In the genomic region with DNA sequence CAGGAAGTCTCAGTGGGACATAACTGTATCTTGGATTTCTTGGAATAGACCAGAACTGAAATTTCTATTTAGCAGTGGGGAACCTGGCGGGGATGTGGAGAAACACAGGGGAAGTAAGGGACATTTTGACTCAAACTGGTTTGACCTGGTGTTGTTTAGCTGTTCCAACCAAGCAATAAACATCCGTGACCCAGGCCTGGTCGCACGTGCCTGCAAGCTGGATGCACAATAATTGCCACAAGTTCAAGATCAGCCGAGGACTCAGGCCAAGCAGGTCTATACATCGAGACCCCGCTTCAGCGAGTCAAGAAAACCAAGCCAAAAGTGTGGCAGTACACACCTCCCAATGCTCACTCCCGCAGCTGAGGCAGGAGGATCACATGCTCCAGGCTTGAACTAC, we compare ENCODE assay signal across 11 mouse cellular contexts. TPM values are rescaled to one million over a fixed set of nuclear protein-coding genes. Genes with fewer than 3 reads are reported as not detected.
A peak's percentile ranks its signal among the peaks of the same experiment; 100 is the strongest.
DNase-seq lines count a peak whose midpoint lies in the region; ATAC-seq and TF ChIP-seq lines count a peak whose summit lies in the region.
"Had no signal": no experiment of that assay in that cellular context is flagged by ENCODE, and none has a peak within 500 bp of the region (broad histone marks: within the 10 kb centered on the region; RNA-seq: fewer than 3 reads in every experiment).

No protein-coding gene starts in this region.

- ATAC-seq in intestine, embryonic 14.5 days (replicated peaks; ENCODE audit: low FRiP score, low TSS enrichment, low read depth) = no peak
- no peak for ATAC-seq in intestine, postnatal 0 days
- no peak for ATAC-seq in embryonic facial prominence, embryonic 13.5 days (ENCODE audit: insufficient number of reproducible peaks, insufficient read depth, low FRiP score, low TSS enrichment, low read depth)
- ATAC-seq in hindbrain, embryonic 16.5 days = no peak
- no peak for ATAC-seq in midbrain, postnatal 0 days (ENCODE audit: low FRiP score)
- no peak for ATAC-seq in erythroblast, adult 5-6 weeks (replicated peaks; ENCODE audit: low FRiP score, poor library complexity, severe bottlenecking)
- ATAC-seq: CD4-positive, CD25-positive, alpha-beta regulatory T cell, adult 4 months had no signal

- peaks cover 4% of the 10 kb centered on the region; the same call in 1 of the 2 replicates for H3K4me1 ChIP-seq in intestine, embryonic 14.5 days (replicated peaks; ENCODE audit: control insufficient read depth, insufficient read depth, low read length)
- no peaks in the 10 kb centered on the region for H3K4me1 ChIP-seq in intestine, postnatal 0 days (replicated peaks; ENCODE audit: control insufficient read depth, insufficient read depth, low read length)
- peaks cover 12% of the 10 kb centered on the region for H3K4me1 ChIP-seq in embryonic facial prominence, embryonic 13.5 days
- peaks cover 7% of the 10 kb centered on the region for H3K4me1 ChIP-seq in hindbrain, embryonic 16.5 days (ENCODE audit: control insufficient read depth, insufficient read depth, low read depth, low read length)
- no peaks in the 10 kb centered on the region; the same call in 1 of the 2 replicates for H3K4me1 ChIP-seq in midbrain, postnatal 0 days (ENCODE audit: insufficient read depth, low read length)

- no peaks in the 10 kb centered on the region for H3K27me3 ChIP-seq in intestine, embryonic 14.5 days (replicated peaks; ENCODE audit: control insufficient read depth, insufficient read depth, low read length)
- no peaks in the 10 kb centered on the region for H3K27me3 ChIP-seq in intestine, postnatal 0 days (replicated peaks; ENCODE audit: control insufficient read depth, insufficient read depth, low read length)
- no peaks in the 10 kb centered on the region; the same call in 1 of the 2 replicates for H3K27me3 ChIP-seq in embryonic facial prominence, embryonic 13.5 days
- no peaks in the 10 kb centered on the region for H3K27me3 ChIP-seq in hindbrain, embryonic 16.5 days (replicated peaks; ENCODE audit: control insufficient read depth, insufficient read depth, low read length)
- H3K27me3 ChIP-seq in midbrain, postnatal 0 days (ENCODE audit: insufficient read depth, low read length) = no peaks in the 10 kb centered on the region

- no peak overlapping the region for H3K27ac ChIP-seq in intestine, embryonic 14.5 days (ENCODE audit: low read depth)
- no peak overlapping the region for H3K27ac ChIP-seq in intestine, postnatal 0 days (ENCODE audit: low read depth, low read length)
- H3K27ac ChIP-seq in embryonic facial prominence, embryonic 13.5 days = peak overlapping the region; percentile 79
- no peak overlapping the region for H3K27ac ChIP-seq in hindbrain, embryonic 16.5 days (ENCODE audit: low read depth, low read length)
- peak overlapping the region; percentile 62 for H3K27ac ChIP-seq in midbrain, postnatal 0 days (ENCODE audit: low read depth, low read length)

- 48% methylated on average over 9 of the region's 9 CpGs for WGBS in intestine, embryonic 14.5 days
- 56% methylated on average over 9 of the region's 9 CpGs for WGBS in intestine, postnatal 0 days
- WGBS in embryonic facial prominence, embryonic 13.5 days = 52% methylated on average over 9 of the region's 9 CpGs
- WGBS in hindbrain, embryonic 16.5 days = 49% methylated on average over 9 of the region's 9 CpGs
- WGBS in midbrain, postnatal 0 days = 50% methylated on average over 9 of the region's 9 CpGs

- H3K9ac ChIP-seq in intestine, embryonic 14.5 days (ENCODE audit: low read length) = no peak overlapping the region
- no peak overlapping the region for H3K9ac ChIP-seq in intestine, postnatal 0 days (ENCODE audit: low read depth, low read length)
- peak overlapping the region; percentile 49; the same call in 1 of the 2 replicates for H3K9ac ChIP-seq in embryonic facial prominence, embryonic 13.5 days
- H3K9ac ChIP-seq in hindbrain, embryonic 16.5 days (ENCODE audit: low read depth, low read length) = no peak overlapping the region; the same call in 1 of the 2 replicates
- no peak overlapping the region for H3K9ac ChIP-seq in midbrain, postnatal 0 days (replicated peaks; ENCODE audit: low read length, poor library complexity, severe bottlenecking)

- H3K4me3 ChIP-seq in intestine, embryonic 14.5 days (ENCODE audit: low read depth, low read length) = 0 out of 2 replicates have a peak overlapping the region, but pooled peaks have one; percentile 13
- no peak overlapping the region for H3K4me3 ChIP-seq in intestine, postnatal 0 days (ENCODE audit: low read depth, low read length)
- H3K4me3 ChIP-seq in embryonic facial prominence, embryonic 13.5 days = peak overlapping the region; percentile 32; the same call in 1 of the 2 replicates
- H3K4me3 ChIP-seq in hindbrain, embryonic 16.5 days (ENCODE audit: low read length) = peak overlapping the region; percentile 37; the same call in 1 of the 2 replicates
- H3K4me3 ChIP-seq in midbrain, postnatal 0 days (ENCODE audit: low read depth, low read length) = peak overlapping the region; percentile 10; the same call in 1 of the 2 replicates

- H3K9me3 ChIP-seq in intestine, embryonic 14.5 days (ENCODE audit: control insufficient read depth, low read length) = no peaks in the 10 kb centered on the region
- H3K9me3 ChIP-seq in intestine, postnatal 0 days (ENCODE audit: control insufficient read depth) = no peaks in the 10 kb centered on the region
- peaks cover 4% of the 10 kb centered on the region; the same call in 1 of the 2 replicates for H3K9me3 ChIP-seq in embryonic facial prominence, embryonic 13.5 days
- no peaks in the 10 kb centered on the region for H3K9me3 ChIP-seq in hindbrain, embryonic 16.5 days (ENCODE audit: control insufficient read depth, low read length)
- no peaks in the 10 kb centered on the region for H3K9me3 ChIP-seq in midbrain, postnatal 0 days (ENCODE audit: low read length)

- no peak for DNase-seq in intestine, embryonic 14.5 days (ENCODE audit: low spot score)
- no peak for DNase-seq in midbrain, postnatal 0 days (ENCODE audit: low spot score)
- DNase-seq in embryo, embryonic 10 days (ENCODE audit: low spot score) = no peak
- DNase-seq in spleen, adult 18-20 months = no peak
- DNase-seq: gastrocnemius, postnatal 36 days had no signal

- TF ChIP-seq CTCF in intestine, postnatal 0 days (IDR thresholded peaks at IDR 0.05; ENCODE audit: low read depth) = no peak
- no peak for TF ChIP-seq CTCF in midbrain, postnatal 0 days (IDR thresholded peaks at IDR 0.05)

- H3K4me2 ChIP-seq in intestine, embryonic 14.5 days (ENCODE audit: low read length) = peak overlapping the region; percentile 38
- no peak overlapping the region for H3K4me2 ChIP-seq in intestine, postnatal 0 days (replicated peaks; ENCODE audit: low read depth)
- H3K4me2 ChIP-seq in embryonic facial prominence, embryonic 13.5 days = peak overlapping the region; percentile 34
- peak overlapping the region; percentile 51 for H3K4me2 ChIP-seq in hindbrain, embryonic 16.5 days (ENCODE audit: low read length)
- H3K4me2 ChIP-seq in midbrain, postnatal 0 days (ENCODE audit: low read depth, low read length, poor library complexity, severe bottlenecking) = peak overlapping the region; percentile 33; the same call in 1 of the 2 replicates

- H3K36me3 ChIP-seq in intestine, embryonic 14.5 days (ENCODE audit: control insufficient read depth, insufficient read depth, low read length) = no peaks in the 10 kb centered on the region
- H3K36me3 ChIP-seq in intestine, postnatal 0 days (ENCODE audit: control insufficient read depth, insufficient read depth) = no peaks in the 10 kb centered on the region
- no peaks in the 10 kb centered on the region for H3K36me3 ChIP-seq in embryonic facial prominence, embryonic 13.5 days
- no peaks in the 10 kb centered on the region for H3K36me3 ChIP-seq in hindbrain, embryonic 16.5 days (ENCODE audit: control insufficient read depth, insufficient read depth, low read length)
- H3K36me3 ChIP-seq in midbrain, postnatal 0 days (ENCODE audit: insufficient read depth, low read length) = no peaks in the 10 kb centered on the region

RNA-seq across cellular contexts. Expression of gene Mex3d, which starts 15.5 kb away (rescaled TPM):
- 5.3 and 6.7 TPM in 2 replicates for polyA plus RNA-seq in intestine, embryonic 14.5 days (2014; fragmentation: Nextera tagmentation; extraction: Ambion mirVana)
- polyA plus RNA-seq in intestine, postnatal 0 days (2015; fragmentation: Nextera tagmentation; extraction: Ambion mirVana) = 3.2 and 4.2 TPM in 2 replicates
- 8.9 and 10.4 TPM in 2 replicates for polyA plus RNA-seq in embryonic facial prominence, embryonic 13.5 days (2015; fragmentation: Nextera tagmentation; extraction: Ambion mirVana)
- polyA plus RNA-seq in hindbrain, embryonic 16.5 days (2015; fragmentation: Nextera tagmentation; extraction: Ambion mirVana) = 9.1 and 9.2 TPM in 2 replicates
- 118 and 147 TPM in 2 replicates for total RNA-seq in midbrain, postnatal 0 days (2014; rRNA removed)
- 12.5 and 13.9 TPM in 2 replicates for polyA plus RNA-seq in midbrain, postnatal 0 days (2015; fragmentation: Nextera tagmentation; extraction: Ambion mirVana)
- 1.5 TPM in 1 of 2 replicates, not detected in the other for total RNA-seq in erythroblast, adult 5-6 weeks (2015; ENCODE audit: low replicate concordance)
- 0.51 and 0.70 TPM in 2 replicates for total RNA-seq in erythroblast, adult 5-6 weeks (2017; ENCODE audit: low replicate concordance)

RNA-seq across cellular contexts. Expression of gene Plk5, which starts 15.7 kb away (rescaled TPM):
- 0.22 and 0.32 TPM in 2 replicates for polyA plus RNA-seq in intestine, embryonic 14.5 days (2014; fragmentation: Nextera tagmentation; extraction: Ambion mirVana)
- polyA plus RNA-seq in intestine, postnatal 0 days (2015; fragmentation: Nextera tagmentation; extraction: Ambion mirVana) = 0.09 and 0.20 TPM in 2 replicates
- 1.8 and 2.6 TPM in 2 replicates for polyA plus RNA-seq in embryonic facial prominence, embryonic 13.5 days (2015; fragmentation: Nextera tagmentation; extraction: Ambion mirVana)
- polyA plus RNA-seq in hindbrain, embryonic 16.5 days (2015; fragmentation: Nextera tagmentation; extraction: Ambion mirVana) = 9.3 and 11.0 TPM in 2 replicates
- 17.5 and 23.1 TPM in 2 replicates for total RNA-seq in midbrain, postnatal 0 days (2014; rRNA removed)
- polyA plus RNA-seq in midbrain, postnatal 0 days (2015; fragmentation: Nextera tagmentation; extraction: Ambion mirVana) = 12.5 and 12.8 TPM in 2 replicates
- not detected in 2 replicates for total RNA-seq in erythroblast, adult 5-6 weeks (2015; ENCODE audit: low replicate concordance)
- not detected in 2 replicates for total RNA-seq in erythroblast, adult 5-6 weeks (2017; ENCODE audit: low replicate concordance)
- total RNA-seq: neutrophil, adult 5-6 weeks had no signal
- polyA plus RNA-seq: CD4-positive, CD25-positive, alpha-beta regulatory T cell, adult 4 months had no signal

RNA-seq across cellular contexts. Expression of gene Adamtsl5, which starts 23.8 kb away (rescaled TPM):
- polyA plus RNA-seq in intestine, embryonic 14.5 days (2014; fragmentation: Nextera tagmentation; extraction: Ambion mirVana) = 8.1 and 8.7 TPM in 2 replicates
- polyA plus RNA-seq in intestine, postnatal 0 days (2015; fragmentation: Nextera tagmentation; extraction: Ambion mirVana) = 46.7 and 50.4 TPM in 2 replicates
- 3.2 and 4.3 TPM in 2 replicates for polyA plus RNA-seq in embryonic facial prominence, embryonic 13.5 days (2015; fragmentation: Nextera tagmentation; extraction: Ambion mirVana)
- 1.1 and 1.8 TPM in 2 replicates for polyA plus RNA-seq in hindbrain, embryonic 16.5 days (2015; fragmentation: Nextera tagmentation; extraction: Ambion mirVana)
- total RNA-seq in midbrain, postnatal 0 days (2014; rRNA removed) = 0.71 and 0.77 TPM in 2 replicates
- polyA plus RNA-seq in midbrain, postnatal 0 days (2015; fragmentation: Nextera tagmentation; extraction: Ambion mirVana) = 0.62 and 0.71 TPM in 2 replicates
- total RNA-seq in erythroblast, adult 5-6 weeks (2015; ENCODE audit: low replicate concordance) = 0.21 and 0.77 TPM in 2 replicates
- 0.17 TPM in 1 of 2 replicates, not detected in the other for total RNA-seq in erythroblast, adult 5-6 weeks (2017; ENCODE audit: low replicate concordance)
- total RNA-seq: neutrophil, adult 5-6 weeks had no signal
- polyA plus RNA-seq: CD4-positive, CD25-positive, alpha-beta regulatory T cell, adult 4 months had no signal

RNA-seq across cellular contexts. Expression of gene Mbd3, which starts 27.4 kb away (rescaled TPM):
- 203 and 206 TPM in 2 replicates for polyA plus RNA-seq in intestine, embryonic 14.5 days (2014; fragmentation: Nextera tagmentation; extraction: Ambion mirVana)
- polyA plus RNA-seq in intestine, postnatal 0 days (2015; fragmentation: Nextera tagmentation; extraction: Ambion mirVana) = 48.0 and 51.0 TPM in 2 replicates
- polyA plus RNA-seq in embryonic facial prominence, embryonic 13.5 days (2015; fragmentation: Nextera tagmentation; extraction: Ambion mirVana) = 263 and 297 TPM in 2 replicates
- 196 and 207 TPM in 2 replicates for polyA plus RNA-seq in hindbrain, embryonic 16.5 days (2015; fragmentation: Nextera tagmentation; extraction: Ambion mirVana)
- 30.4 and 47.0 TPM in 2 replicates for total RNA-seq in midbrain, postnatal 0 days (2014; rRNA removed)
- polyA plus RNA-seq in midbrain, postnatal 0 days (2015; fragmentation: Nextera tagmentation; extraction: Ambion mirVana) = 154 and 157 TPM in 2 replicates
- total RNA-seq in erythroblast, adult 5-6 weeks (2015; ENCODE audit: low replicate concordance) = 11.9 and 38.4 TPM in 2 replicates
- 10.5 and 21.3 TPM in 2 replicates for total RNA-seq in erythroblast, adult 5-6 weeks (2017; ENCODE audit: low replicate concordance)

RNA-seq across cellular contexts. Expression of gene Uqcr11, which starts 34.6 kb away (rescaled TPM):
- polyA plus RNA-seq in intestine, embryonic 14.5 days (2014; fragmentation: Nextera tagmentation; extraction: Ambion mirVana) = 941 and 1,108 TPM in 2 replicates
- polyA plus RNA-seq in intestine, postnatal 0 days (2015; fragmentation: Nextera tagmentation; extraction: Ambion mirVana) = 1,032 and 1,082 TPM in 2 replicates
- 447 and 479 TPM in 2 replicates for polyA plus RNA-seq in embryonic facial prominence, embryonic 13.5 days (2015; fragmentation: Nextera tagmentation; extraction: Ambion mirVana)
- polyA plus RNA-seq in hindbrain, embryonic 16.5 days (2015; fragmentation: Nextera tagmentation; extraction: Ambion mirVana) = 704 and 759 TPM in 2 replicates
- 295 and 379 TPM in 2 replicates for total RNA-seq in midbrain, postnatal 0 days (2014; rRNA removed)
- 638 and 795 TPM in 2 replicates for polyA plus RNA-seq in midbrain, postnatal 0 days (2015; fragmentation: Nextera tagmentation; extraction: Ambion mirVana)
- total RNA-seq in erythroblast, adult 5-6 weeks (2015; ENCODE audit: low replicate concordance) = 38.2 and 42.4 TPM in 2 replicates
- total RNA-seq in erythroblast, adult 5-6 weeks (2017; ENCODE audit: low replicate concordance) = 56.0 and 60.8 TPM in 2 replicates

Comparison
In these comparisons a context has a peak if more than half of its experiments do, and no peak if none do; other contexts are left out.
1. H3K27ac ChIP-seq: peak in embryonic facial prominence, embryonic 13.5 days (single experiment) and midbrain, postnatal 0 days (single experiment); none in intestine, embryonic 14.5 days (single experiment), intestine, postnatal 0 days (single experiment) and hindbrain, embryonic 16.5 days (single experiment).